Mouse (Mus musculus): ENCODE results near the gene Ear1.
"Not testable (repeated sequence)": the region's sequence is repeated elsewhere in the genome, so short reads cannot be mapped to it uniquely, and the experiment has no call there.

Gene Ear1

GRCm38 (mm10) chr14:43796905-43797470 lies 78.3 kb downstream of the Ear1 start:
- in situ Hi-C loops (cut with MboI, MseI), result not testable (repeated sequence)

DNA sequence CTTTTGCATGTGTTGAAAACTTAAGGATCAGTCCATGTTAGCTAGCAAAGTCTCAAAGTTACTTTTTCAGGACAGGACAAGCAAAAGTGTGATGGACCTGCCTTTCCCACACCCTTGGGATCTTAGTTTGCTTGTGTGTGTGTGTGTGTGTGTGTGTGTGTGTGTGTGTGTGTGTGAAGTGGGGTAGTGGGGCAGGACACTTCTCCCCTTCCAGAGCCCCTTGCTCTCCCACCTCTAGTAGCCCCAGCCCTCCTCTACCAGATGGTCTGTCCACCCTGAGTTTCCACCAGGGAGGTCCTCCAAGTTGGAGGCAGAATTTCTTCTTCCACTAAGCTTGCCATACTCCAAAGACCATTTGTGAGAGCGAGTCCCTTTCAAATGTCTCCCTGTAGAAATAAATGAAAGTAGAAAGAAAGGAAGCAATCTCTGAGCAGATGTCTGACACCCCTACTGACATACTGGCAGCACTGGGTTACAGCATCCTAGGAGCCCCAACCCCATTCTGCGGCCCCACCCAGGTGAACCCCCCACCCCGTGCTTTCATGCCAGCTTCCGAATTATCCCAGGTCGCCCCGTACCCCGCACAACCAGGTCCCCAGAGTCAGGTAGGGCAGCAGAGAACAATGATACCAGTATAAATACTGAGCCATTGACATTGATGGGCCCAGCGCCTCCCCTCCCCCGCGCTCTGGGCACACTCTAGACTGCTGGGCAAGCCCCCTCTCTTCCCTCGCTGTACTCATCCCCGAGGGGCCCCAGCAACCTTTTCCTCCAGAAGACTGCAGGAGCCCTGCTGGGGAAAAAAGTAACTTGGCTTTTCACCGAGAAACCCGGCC lies 79.0 kb downstream of the Ear1 start:
- in situ Hi-C loops (cut with MboI, MseI), result no loop called here

DNA sequence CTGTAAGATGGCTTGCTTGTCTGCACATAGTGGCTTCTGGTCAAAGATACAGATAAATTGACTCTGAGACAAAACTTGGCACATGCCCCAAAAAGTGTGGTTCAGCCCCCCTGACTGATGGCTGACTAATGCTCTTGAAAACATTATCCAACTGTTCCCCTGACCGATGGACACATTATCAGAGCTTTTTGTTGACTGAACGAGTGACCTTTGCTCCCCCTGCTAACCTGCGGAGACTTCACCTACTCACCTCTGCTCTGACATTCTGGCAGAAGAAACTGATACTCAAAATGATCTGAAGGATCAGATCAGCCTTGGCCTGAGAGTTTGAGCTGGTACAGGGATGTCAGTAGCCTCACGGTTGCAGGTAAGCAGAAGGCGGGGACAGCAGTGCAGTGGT lies 81.5 kb downstream of the Ear1 start:
- in situ Hi-C loops (cut with MboI, MseI), result not testable (repeated sequence)

- in situ Hi-C loops (cut with MboI, MseI), result loop anchor here (5.0 kb wide), 1 partner anchor 343 kb away; no protein-coding TSS in a partner anchor
These were observed 90.7 kb downstream of the Ear1 start, which contains the start of gene Gm8180 for GRCm38 (mm10) chr14:43784645-43785044. Gene Gm8180 (minus strand): TSS chr14:43784745.

All from T-helper 1 cell (primary cell).